Mouse (Mus musculus): ENCODE results near the gene Entpd7.

- TF ChIP-seq CTCF (conservative IDR thresholded peaks at IDR 0.05; ENCODE audit: low read length) (no peak), NANOG (IDR thresholded peaks at IDR 0.05; ENCODE audit: borderline replicate concordance, low read length) (no peak), POU5F1 (IDR thresholded peaks at IDR 0.05; ENCODE audit: borderline replicate concordance, low read length) (no peak)
These were observed 28.7 kb upstream of the Entpd7 start for GRCm38 (mm10) chr19:43660774-43661173.

Measured in E14TG2a.4 (cell line).